Mouse (Mus musculus) induced T-regulatory cell, adult 2 months (primary cell): ENCODE measurements around the gene Eya4.

Experiments
- DNase-seq: peaks from one replicate; pipeline ENCODE4 v3.0.0-alpha.2; 2012; ENCODE audit warnings: low read depth

Gene Eya4

DNA sequence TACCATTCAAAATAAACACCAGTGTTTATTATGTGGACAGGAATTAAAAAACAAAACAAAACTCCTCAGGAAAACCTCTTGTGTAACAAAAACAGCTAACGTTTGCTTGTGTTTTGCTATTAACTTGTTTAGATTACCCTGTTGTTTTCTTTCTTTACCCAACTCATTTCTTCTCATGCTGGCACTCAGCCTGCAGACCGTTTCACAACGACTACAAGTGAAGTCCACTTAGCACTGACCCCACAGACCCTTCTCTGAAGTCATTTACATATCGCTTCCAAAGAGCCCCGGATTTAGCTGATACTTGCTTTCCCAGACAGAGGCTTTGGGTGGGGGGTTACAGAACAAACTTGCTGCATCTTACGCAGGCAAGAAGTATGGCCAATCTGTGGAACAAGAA is 286.9 kb downstream of the Eya4 start:
- DNase-seq = no peak

DNA sequence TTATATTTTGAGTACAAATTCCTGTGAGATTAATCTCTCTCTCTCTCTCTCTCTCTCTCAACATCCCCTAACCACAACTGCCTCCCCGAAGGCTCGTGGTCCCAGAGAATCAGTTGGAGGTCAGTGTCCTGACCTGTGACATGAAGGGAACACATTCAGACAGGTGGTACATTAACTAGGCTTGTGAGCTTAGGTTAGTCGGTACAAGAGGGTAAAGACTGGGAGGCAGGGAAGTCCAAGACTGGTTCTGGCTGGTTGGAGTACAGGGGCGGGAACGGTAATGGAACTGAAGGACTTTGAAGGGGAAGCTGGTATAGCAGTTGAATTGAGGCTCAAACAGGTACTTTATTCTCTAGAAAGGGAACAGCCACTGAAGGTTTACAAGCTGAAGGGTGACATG is 287.9 kb downstream of the Eya4 start:
- DNase-seq = no peak

DNA sequence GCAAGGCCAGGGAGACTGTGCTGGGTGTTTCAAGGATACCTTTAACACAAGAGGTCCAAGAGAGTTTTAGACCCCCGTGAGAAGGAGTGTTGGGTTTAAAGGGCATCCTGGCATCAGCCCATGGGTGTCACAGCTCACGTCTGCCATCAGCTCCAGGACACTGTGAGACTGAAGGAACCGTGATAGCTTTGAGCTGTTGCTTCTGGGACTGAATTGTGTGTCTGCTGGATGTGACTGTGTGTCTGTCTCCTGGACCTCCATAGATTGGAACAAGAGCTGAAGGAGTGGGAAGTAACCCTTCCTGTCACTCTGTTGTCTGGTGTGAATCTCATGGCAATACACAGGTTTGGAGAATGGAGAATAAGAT is 289.9 kb downstream of the Eya4 start:
- no peak for DNase-seq

DNA sequence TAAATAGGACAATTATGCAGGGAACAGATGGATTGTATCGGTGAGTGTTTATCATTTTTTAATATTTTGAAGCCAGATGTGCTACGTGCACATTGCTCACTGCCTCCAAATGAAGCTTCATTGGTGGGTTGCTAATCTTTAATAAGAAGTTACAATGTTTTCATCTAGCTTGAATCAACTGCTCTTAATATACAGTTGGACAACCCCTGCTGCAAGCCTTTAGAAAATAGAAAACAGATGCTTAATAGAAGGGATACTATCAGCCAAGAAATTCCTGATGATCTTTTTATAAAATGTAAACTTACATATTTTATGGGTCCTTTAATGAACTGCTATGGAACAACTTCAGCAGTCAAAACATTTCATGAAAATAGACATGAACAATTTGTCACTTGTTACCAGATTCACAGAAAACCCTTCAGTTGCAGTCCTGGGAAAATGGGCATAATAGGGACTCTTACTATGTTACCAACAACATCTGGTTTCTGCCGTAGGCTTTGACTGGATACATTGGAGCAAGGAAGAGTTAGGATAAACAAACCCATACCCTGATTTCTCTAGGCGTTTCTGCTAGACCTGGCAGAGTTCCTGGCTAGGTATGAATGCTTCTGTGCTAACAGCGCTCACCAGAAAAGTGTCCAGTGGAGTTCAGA is 290.4 kb downstream of the Eya4 start:
- no peak for DNase-seq

DNA sequence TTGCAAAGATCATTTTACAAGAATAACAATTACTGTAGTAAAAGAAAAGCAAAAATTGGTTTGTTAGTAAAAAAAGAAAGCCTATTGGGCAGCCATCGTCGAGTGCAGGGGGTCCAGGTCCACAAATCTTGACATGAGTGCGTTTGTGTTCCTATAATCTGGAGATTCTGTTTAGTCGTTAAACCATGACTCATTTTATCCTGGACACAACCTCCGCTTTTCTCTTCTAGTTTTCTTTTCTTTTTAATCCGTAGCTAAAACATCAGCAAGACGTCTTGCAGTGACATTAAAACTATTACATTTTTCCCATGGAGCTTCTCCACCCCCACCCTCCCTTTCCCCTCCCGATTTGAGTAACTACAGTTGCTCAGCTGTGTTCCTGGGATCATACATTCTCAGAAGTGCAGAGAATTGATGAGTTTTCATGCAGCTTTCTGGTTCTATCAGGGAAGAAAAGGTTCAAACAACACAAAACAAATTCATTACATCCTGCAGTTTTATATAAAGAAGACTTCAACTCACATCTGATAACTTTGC is 297.1 kb downstream of the Eya4 start:
- no peak for DNase-seq
